Mouse (Mus musculus): ENCODE data around the gene Scgb1a1. TPM values are rescaled to one million over a fixed set of nuclear protein-coding genes. Genes with fewer than 3 reads are reported as not detected.
A peak's percentile ranks its signal among the peaks of the same experiment; 100 is the strongest.
"Not testable (repeated sequence)": the region's sequence is repeated elsewhere in the genome, so short reads cannot be mapped to it uniquely, and the experiment has no call there.

The Scgb1a1 gene
- not detected in 2 replicates for polyA plus RNA-seq (2014; fragmentation: Nextera tagmentation; extraction: Ambion mirVana)

DNA sequence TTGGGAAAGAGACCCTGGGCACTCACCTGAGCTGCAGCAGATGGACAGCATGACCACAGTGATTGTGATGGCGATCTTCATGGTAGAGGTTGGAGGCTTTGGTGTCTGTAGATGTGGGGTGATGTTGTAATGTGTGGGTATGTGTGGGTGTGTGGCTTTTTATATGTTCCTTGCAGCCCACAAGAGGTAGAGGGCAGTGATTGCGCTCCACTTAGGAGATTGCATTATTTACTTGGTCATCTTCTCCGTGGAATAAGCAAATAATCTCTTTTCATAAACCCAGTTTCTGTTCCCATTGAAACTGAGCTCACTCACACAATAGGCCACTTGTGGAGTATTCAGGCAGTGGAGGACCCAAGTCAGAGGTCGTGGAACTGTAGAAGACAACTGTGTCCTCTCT lies at the start of gene Scgb1a1:
Scgb1a1 (minus strand) TSS at position 138 of the 400 bp plus-strand sequence.
- Histone ChIP-seq H3K36me3 (ENCODE audit: control insufficient read depth, insufficient read depth, low read length) (no peaks in the 10 kb centered on the region), H3K4me2 (replicated peaks; ENCODE audit: low read depth, low read length) (no peak within 1 kb of the TSS), H3K4me1 (ENCODE audit: control insufficient read depth, insufficient read depth, low read length) (no peaks in the 10 kb centered on the region), H3K27me3 (ENCODE audit: control insufficient read depth, insufficient read depth, low read length) (no peaks in the 10 kb centered on the region), H3K9me3 (ENCODE audit: control insufficient read depth, low read depth, low read length) (no peaks in the 10 kb centered on the region), H3K27ac (ENCODE audit: low read length) (no peak within 1 kb of the TSS), H3K4me3 (ENCODE audit: low read depth, low read length) (no peak within 1 kb of the TSS), H3K9ac (replicated peaks; ENCODE audit: low read depth, low read length) (no peak within 1 kb of the TSS)
- WGBS, result 78% methylated on average over 4 of the region's 4 CpGs
- no peak for ATAC-seq (ENCODE audit: insufficient number of reproducible peaks, insufficient read depth, low FRiP score, low read depth)

DNA sequence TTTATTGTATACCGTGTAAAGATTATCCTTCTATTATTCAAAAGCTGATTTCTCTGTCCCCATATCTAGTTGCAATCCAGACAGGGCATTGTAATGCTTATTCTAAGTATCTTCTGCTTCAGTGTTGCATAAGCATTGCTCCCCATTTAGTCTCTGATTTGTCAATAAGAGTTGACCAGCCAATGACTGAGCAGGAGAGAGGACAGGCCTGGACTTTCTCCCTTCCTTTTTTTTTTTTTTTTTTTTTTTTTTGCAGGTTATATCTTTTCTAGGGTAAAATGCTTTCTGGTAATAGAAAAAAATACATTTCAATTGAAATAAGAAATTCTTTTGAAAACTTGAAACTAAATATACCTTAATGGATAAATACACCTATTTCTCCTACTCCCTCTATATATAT lies 49.4 kb upstream of the Scgb1a1 start:
- Histone ChIP-seq H3K27me3 (ENCODE audit: control insufficient read depth, insufficient read depth, low read length) (no peaks in the 10 kb centered on the region), H3K9ac (replicated peaks; ENCODE audit: low read depth, low read length) (no peak overlapping the region), H3K4me3 (ENCODE audit: low read depth, low read length) (no peak overlapping the region), H3K4me1 (ENCODE audit: control insufficient read depth, insufficient read depth, low read length) (0 out of 2 replicates have a peak, but pooled peaks cover 2% of the 10 kb centered on the region), H3K27ac (ENCODE audit: low read length) (no peak overlapping the region), H3K36me3 (ENCODE audit: control insufficient read depth, insufficient read depth, low read length) (no peaks in the 10 kb centered on the region), H3K4me2 (replicated peaks; ENCODE audit: low read depth, low read length) (no peak overlapping the region), H3K9me3 (ENCODE audit: control insufficient read depth, low read depth, low read length) (no peaks in the 10 kb centered on the region)
- WGBS, result 87% methylated on average over 1 of the region's 1 CpGs
- no peak for ATAC-seq (ENCODE audit: insufficient number of reproducible peaks, insufficient read depth, low FRiP score, low read depth)

DNA sequence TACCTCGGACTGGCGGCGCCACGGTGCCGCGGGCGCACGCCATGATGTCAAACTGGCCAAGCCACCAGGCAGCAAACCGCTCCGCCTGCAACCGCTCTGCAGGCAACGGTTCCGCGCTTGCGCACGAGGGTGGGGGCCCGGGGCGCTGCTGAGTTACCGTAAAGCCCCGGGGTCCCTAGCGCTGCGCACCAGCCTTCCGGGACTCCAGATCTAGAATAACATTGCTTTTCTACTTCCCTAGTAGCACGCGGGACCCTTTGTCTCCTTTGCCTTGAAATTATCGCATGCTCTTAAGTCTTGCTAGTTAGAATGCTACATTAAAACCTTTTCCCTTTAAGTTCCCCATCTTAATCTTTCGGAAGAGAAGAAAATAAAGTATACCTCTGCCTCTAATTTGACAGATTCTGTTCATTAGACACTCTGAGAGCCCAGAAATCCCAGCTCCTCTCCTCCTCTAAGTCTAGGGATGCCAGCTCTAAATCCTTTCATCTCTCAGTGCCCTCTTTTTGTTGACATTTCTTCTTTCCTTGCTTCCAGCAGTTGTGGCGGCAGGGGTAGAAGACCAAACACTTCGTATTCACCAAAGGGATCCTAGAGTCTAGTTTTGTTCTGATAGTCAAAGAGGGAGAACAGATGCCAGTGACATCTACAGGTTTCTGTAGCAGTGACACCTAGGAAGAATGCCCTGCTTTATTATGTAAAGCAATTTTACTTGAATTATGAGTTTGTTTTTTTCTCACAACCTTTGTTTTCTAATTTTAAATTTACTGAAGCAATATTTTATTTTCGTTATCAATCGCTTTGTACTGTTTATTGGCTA lies 48.0 kb upstream of the Scgb1a1 start, which contains the start of gene Asrgl1:
Asrgl1 (minus strand) TSS at position 125 of the 820 bp plus-strand sequence.
- Histone ChIP-seq H3K4me2 (replicated peaks; ENCODE audit: low read depth, low read length) (peak within 1 kb of the TSS; percentile 94), H3K36me3 (ENCODE audit: control insufficient read depth, insufficient read depth, low read length) (no peaks in the 10 kb centered on the region), H3K27ac (ENCODE audit: low read length) (no peak within 1 kb of the TSS), H3K4me3 (ENCODE audit: low read depth, low read length) (peak within 1 kb of the TSS; percentile 62), H3K9me3 (ENCODE audit: control insufficient read depth, low read depth, low read length) (no peaks in the 10 kb centered on the region), H3K27me3 (ENCODE audit: control insufficient read depth, insufficient read depth, low read length) (no peaks in the 10 kb centered on the region), H3K4me1 (ENCODE audit: control insufficient read depth, insufficient read depth, low read length) (0 out of 2 replicates have a peak, but pooled peaks cover 2% of the 10 kb centered on the region), H3K9ac (replicated peaks; ENCODE audit: low read depth, low read length) (peak within 1 kb of the TSS; percentile 47)
- peak; percentile 96 for ATAC-seq (ENCODE audit: insufficient number of reproducible peaks, insufficient read depth, low FRiP score, low read depth)
- 11% methylated on average over 31 of the region's 31 CpGs for WGBS

DNA sequence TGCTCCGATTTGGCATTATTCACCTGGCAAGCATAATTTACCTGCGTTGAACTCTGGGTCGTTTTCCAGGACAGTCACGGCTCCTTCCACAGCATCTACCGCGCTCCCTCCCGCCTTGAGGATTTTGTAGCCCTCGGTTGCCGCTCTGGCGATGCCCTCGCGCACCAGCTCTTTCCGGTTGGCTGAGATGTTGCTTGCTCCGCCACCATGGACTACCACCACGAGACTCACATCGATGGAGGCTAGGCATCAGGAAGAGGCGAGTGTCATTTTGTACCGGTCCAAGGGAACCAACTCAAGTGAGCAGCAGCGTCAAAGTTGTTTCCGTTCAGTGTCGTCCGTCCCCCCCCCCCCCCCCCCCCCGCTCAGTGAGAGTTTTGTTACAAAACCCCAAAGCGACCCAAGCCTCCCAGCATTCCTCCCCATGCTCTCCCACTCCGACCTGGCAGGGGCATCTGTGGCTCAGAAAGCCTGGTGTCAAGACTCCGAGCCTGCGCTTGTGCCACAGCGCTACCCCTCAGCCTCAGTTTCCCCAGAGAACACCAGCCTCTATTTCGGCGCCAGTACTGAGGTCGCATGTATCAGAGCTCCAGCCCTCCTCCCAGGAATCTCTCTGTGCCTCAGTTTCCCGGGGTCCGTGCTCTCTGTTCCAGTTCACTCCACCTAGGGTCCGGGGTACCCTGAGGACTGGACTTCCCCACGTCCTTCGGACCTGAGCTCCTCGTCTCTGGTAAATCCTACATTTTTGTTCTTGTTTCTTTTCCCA lies 47.2 kb upstream of the Scgb1a1 start:
- H3K36me3 ChIP-seq (ENCODE audit: control insufficient read depth, insufficient read depth, low read length), result no peaks in the 10 kb centered on the region
- H3K9me3 ChIP-seq (ENCODE audit: control insufficient read depth, low read depth, low read length), result no peaks in the 10 kb centered on the region
- 0 out of 2 replicates have a peak, but pooled peaks cover 2% of the 10 kb centered on the region for H3K4me1 ChIP-seq (ENCODE audit: control insufficient read depth, insufficient read depth, low read length)
- H3K9ac ChIP-seq (replicated peaks; ENCODE audit: low read depth, low read length), result peak overlapping the region; percentile 47
- peak overlapping the region; percentile 62 for H3K4me3 ChIP-seq (ENCODE audit: low read depth, low read length)
- H3K27me3 ChIP-seq (ENCODE audit: control insufficient read depth, insufficient read depth, low read length), result no peaks in the 10 kb centered on the region
- ATAC-seq (ENCODE audit: insufficient number of reproducible peaks, insufficient read depth, low FRiP score, low read depth), result peak; percentile 47; the same call in 1 of the 2 replicates
- peak overlapping the region; percentile 94 for H3K4me2 ChIP-seq (replicated peaks; ENCODE audit: low read depth, low read length)
- H3K27ac ChIP-seq (ENCODE audit: low read length), result no peak overlapping the region
- WGBS, result under 1% methylated on average over 35 of the region's 37 CpGs

DNA sequence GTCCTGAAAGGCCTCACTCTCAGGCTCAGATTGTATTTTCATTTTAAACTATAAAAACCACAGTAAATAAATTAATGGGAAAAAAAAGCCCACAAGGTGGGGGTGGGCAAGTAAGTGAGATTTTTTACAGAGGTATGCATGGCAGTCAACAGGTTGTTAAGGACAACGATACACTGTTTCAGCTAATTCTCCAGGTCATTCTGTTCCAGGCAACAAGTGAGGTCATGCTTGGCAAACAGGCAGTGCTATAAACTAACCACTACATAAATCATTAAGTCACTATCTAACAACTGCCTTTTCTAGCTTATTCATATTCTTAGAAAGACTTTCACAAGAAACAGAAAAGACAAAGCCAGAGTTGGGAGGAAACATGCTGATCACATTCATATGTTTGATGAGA lies 42.2 kb upstream of the Scgb1a1 start:
- no peaks in the 10 kb centered on the region for H3K9me3 ChIP-seq (ENCODE audit: control insufficient read depth, low read depth, low read length)
- 61% methylated on average over 1 of the region's 1 CpGs for WGBS
- H3K9ac ChIP-seq (replicated peaks; ENCODE audit: low read depth, low read length), result no peak overlapping the region
- H3K4me2 ChIP-seq (replicated peaks; ENCODE audit: low read depth, low read length), result no peak overlapping the region
- H3K27me3 ChIP-seq (ENCODE audit: control insufficient read depth, insufficient read depth, low read length), result no peaks in the 10 kb centered on the region
- H3K4me1 ChIP-seq (ENCODE audit: control insufficient read depth, insufficient read depth, low read length), result 0 out of 2 replicates have a peak, but pooled peaks cover 2% of the 10 kb centered on the region
- no peak overlapping the region for H3K27ac ChIP-seq (ENCODE audit: low read length)
- no peaks in the 10 kb centered on the region for H3K36me3 ChIP-seq (ENCODE audit: control insufficient read depth, insufficient read depth, low read length)
- no peak overlapping the region for H3K4me3 ChIP-seq (ENCODE audit: low read depth, low read length)
- ATAC-seq (ENCODE audit: insufficient number of reproducible peaks, insufficient read depth, low FRiP score, low read depth), result no peak

DNA sequence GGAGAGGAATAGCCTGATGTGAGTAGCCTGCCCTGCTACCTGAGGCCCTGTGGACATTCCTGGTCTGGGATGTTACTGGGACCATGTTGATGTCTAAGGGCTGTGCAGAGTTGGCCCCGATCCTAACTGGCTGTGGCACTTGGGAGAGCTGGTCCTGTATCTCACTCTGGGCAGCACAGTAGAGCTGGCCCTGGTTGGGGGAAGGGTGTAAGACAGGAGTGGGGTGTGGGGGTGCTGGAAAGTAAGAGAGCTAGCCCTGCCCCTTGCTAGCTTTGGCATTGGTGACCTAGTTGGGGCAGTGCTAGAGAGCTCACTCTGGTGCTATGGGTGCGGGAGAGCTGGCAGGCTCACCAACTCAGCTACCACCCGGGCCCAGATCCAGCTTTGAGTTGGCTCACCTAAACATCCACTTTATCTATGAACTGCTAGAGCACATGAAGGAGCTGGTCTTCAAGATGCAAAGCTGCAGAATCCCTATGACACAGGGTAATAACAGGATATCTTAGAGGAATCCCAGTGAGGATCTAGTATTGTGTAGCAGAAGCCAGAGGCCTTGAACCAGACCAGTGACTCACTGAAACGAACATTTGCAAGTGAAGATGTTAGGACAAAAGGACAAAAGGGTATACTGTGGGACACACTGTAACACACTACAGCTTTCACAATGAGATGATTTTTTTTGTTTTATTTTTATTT lies 40.9 kb upstream of the Scgb1a1 start:
- Histone ChIP-seq H3K9ac (replicated peaks; ENCODE audit: low read depth, low read length) (no peak overlapping the region), H3K27ac (ENCODE audit: low read length) (no peak overlapping the region), H3K9me3 (ENCODE audit: control insufficient read depth, low read depth, low read length) (no peaks in the 10 kb centered on the region), H3K4me3 (ENCODE audit: low read depth, low read length) (no peak overlapping the region), H3K4me2 (replicated peaks; ENCODE audit: low read depth, low read length) (no peak overlapping the region), H3K36me3 (ENCODE audit: control insufficient read depth, insufficient read depth, low read length) (no peaks in the 10 kb centered on the region), H3K27me3 (ENCODE audit: control insufficient read depth, insufficient read depth, low read length) (no peaks in the 10 kb centered on the region), H3K4me1 (ENCODE audit: control insufficient read depth, insufficient read depth, low read length) (no peaks in the 10 kb centered on the region)
- no peak for ATAC-seq (ENCODE audit: insufficient number of reproducible peaks, insufficient read depth, low FRiP score, low read depth)
- WGBS, result 89% methylated on average over 4 of the region's 4 CpGs

DNA sequence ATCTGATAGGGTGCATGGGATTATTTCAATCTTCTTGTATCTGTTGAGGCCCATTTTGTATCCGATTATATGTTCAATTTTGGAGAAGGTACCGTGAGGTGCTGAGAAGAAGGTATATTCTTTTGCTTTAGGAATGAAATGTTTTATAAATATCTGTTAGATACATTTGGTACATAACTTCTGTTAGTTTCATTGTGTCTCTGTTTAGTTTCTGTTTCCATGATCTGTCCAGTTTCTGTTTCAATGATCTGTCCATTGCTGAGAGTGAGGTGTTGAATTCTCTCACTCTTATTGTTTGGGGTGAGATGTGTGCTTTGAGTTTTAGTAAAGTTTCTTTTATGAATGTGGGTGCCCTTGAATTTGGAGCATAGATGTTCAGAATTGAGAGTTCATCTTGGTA lies 36.2 kb upstream of the Scgb1a1 start:
- not testable (repeated sequence) for H3K36me3 ChIP-seq (ENCODE audit: control insufficient read depth, insufficient read depth, low read length); H3K27me3 ChIP-seq (ENCODE audit: control insufficient read depth, insufficient read depth, low read length); H3K4me1 ChIP-seq (ENCODE audit: control insufficient read depth, insufficient read depth, low read length); H3K9me3 ChIP-seq (ENCODE audit: control insufficient read depth, low read depth, low read length); H3K4me3 ChIP-seq (ENCODE audit: low read depth, low read length); H3K27ac ChIP-seq (ENCODE audit: low read length); ATAC-seq (ENCODE audit: insufficient number of reproducible peaks, insufficient read depth, low FRiP score, low read depth); H3K4me2 ChIP-seq (replicated peaks; ENCODE audit: low read depth, low read length); H3K9ac ChIP-seq (replicated peaks; ENCODE audit: low read depth, low read length)
- WGBS, result 89% methylated on average over 2 of the region's 2 CpGs

DNA sequence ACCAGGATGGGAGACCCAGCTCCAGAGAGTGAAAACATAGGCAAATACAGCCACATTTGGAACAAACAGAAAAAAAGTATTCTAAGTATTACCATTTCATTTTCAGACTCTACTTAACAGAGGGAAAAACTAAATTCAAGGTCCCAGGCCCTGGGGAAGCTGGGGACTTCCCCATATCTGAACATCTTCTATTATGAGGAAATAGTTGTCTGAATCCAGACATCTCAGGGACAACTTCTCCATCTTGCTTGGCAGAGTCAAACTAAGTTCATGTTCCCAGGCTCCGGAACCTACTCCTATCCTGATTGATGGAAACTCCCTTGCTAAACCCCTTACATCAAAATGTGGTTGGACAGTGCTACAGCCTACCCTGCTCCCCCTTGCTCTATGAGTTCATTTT lies 34.6 kb upstream of the Scgb1a1 start:
- no peak for ATAC-seq (ENCODE audit: insufficient number of reproducible peaks, insufficient read depth, low FRiP score, low read depth)
- no peaks in the 10 kb centered on the region for H3K4me1 ChIP-seq (ENCODE audit: control insufficient read depth, insufficient read depth, low read length)
- H3K27me3 ChIP-seq (ENCODE audit: control insufficient read depth, insufficient read depth, low read length), result no peaks in the 10 kb centered on the region
- H3K9ac ChIP-seq (replicated peaks; ENCODE audit: low read depth, low read length), result no peak overlapping the region
- no peaks in the 10 kb centered on the region for H3K36me3 ChIP-seq (ENCODE audit: control insufficient read depth, insufficient read depth, low read length)
- H3K4me2 ChIP-seq (replicated peaks; ENCODE audit: low read depth, low read length), result no peak overlapping the region
- H3K9me3 ChIP-seq (ENCODE audit: control insufficient read depth, low read depth, low read length), result no peaks in the 10 kb centered on the region
- no peak overlapping the region for H3K27ac ChIP-seq (ENCODE audit: low read length)
- WGBS, result 96% methylated on average over 1 of the region's 1 CpGs
- no peak overlapping the region for H3K4me3 ChIP-seq (ENCODE audit: low read depth, low read length)
